Mouse (Mus musculus) right cerebral cortex, adult 2 months (tissue): Measurements from ENCODE around the gene Kbtbd2.

Experiments
- DNase-seq, 2 experiments: peaks; one replicate each; pipeline ENCODE4 v3.0.0; 2021 to 2022; ENCODE audit warnings: low spot score in 2 of 2

The Kbtbd2 gene

GRCm38 (mm10) chr6:56787668-56788067 lies 9.9 kb downstream of the Kbtbd2 start:
- DNase-seq = no peak

GRCm38 (mm10) chr6:56785068-56785467 lies 12.5 kb downstream of the Kbtbd2 start:
- no peak for DNase-seq

DNA sequence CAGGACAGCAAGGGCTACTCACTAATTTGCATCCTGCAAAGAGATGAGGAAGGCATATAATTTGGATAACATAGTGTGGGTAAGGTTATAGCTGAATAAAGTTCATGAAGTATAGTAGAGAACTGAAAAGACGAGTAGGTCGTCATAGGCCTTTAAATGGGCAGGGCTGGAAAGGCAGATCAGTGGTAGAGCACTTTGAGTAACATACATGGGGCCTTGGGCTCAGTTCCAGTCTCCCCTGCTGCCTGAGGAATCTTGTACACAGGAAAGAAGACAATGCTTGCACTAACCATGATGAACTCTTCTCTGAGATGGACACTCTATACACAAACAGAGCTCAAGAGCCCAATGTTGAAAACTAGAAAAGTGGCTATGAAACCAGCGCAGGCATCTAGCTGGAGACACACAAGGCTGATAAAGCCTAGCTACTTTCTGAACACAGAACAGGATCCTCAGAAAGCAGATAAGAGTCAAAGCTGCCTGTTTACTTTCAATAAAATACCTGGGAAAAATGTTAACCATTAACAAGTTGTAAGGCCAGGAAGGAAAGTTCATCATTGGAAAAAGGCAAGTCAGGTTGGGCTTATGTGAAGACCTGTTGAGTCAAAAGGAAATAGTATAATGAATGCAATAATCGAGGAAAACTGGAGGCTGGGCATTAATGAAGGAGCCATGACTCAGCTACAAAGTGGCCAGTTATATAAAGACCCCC lies 13.9 kb downstream of the Kbtbd2 start:
- no peak for DNase-seq

- no peak for DNase-seq
These were observed 18.0 kb downstream of the Kbtbd2 start for GRCm38 (mm10) chr6:56779636-56780035.

DNA sequence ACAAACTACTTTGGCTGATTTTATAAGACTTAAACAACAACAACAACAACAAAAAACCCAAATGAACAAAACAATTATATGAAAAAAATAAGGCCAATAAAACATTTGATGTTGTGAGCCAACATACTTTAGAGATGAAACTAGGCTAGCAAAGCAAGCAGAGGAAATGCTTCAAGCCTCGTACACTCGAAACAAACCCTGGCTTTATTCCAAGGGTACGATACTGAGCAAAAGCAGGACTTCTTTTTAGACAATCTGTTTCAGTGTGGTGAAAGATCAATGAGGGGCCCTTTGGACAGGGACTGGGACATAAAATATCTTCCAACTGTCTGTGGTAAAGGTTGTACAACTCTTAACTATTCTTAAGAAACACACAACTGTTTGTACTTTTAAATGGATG lies 21.8 kb downstream of the Kbtbd2 start:
- DNase-seq = no peak

DNA sequence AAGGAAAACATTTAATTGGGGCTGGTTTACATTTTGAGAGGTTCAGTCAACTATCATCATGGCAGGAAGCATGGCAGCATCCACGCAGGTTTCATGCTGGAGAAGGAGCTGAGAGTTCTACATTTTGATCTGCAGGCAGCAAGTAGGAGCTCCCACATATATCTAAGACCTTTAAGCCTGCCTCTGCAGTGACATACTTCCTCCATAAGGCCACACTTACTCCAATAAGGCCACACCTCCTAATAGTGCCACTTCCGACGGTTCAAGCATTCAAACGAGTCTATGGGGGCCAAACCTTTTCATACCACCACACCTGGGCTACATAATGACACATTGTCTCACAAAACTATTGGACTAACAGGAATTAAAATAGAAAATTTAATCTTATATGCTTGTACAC lies 31.9 kb downstream of the Kbtbd2 start:
- no peak for DNase-seq

- no peak for DNase-seq
These were observed 32.3 kb downstream of the Kbtbd2 start for GRCm38 (mm10) chr6:56765265-56765664.

DNA sequence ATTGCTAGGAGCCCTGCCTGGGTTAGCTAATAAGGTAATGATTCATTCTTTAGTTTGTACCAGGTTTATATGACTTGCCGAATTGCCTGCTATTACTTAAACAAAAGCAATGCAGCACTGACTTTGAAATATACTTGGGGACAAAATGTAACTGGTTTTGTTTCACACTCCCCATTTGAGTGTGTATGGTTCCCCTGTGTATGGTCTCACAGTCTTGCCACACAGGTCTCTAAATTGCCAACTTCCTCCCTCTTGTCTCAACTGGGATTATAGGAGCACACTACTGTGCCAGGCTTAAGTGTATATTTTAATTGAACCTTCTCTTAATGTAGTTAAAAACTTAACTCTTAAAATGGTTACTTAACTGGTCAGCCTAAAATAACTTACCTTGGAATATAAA lies 38.3 kb downstream of the Kbtbd2 start:
- no peak for DNase-seq

- no peak for DNase-seq
These were observed 41.5 kb downstream of the Kbtbd2 start for GRCm38 (mm10) chr6:56756117-56756516.

DNA sequence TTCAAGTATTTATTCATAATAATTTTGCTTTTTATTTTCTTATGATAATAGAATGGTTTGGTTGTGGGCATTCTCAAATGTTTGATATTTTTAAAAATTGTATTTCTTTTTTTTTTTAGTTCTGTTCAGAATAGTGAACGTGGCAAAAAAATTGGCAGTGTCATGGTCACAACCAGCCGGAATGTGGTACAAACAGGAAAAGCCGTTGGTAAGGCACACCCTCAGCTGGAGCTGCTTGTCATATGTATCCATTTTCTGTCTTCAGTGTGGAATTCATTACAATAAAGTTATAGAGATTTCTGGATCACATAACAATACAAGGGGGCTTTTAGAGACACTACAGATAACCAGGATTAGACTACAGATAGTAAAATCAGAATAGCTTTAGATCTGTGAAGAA lies 43.9 kb downstream of the Kbtbd2 start:
- DNase-seq = no peak

DNA sequence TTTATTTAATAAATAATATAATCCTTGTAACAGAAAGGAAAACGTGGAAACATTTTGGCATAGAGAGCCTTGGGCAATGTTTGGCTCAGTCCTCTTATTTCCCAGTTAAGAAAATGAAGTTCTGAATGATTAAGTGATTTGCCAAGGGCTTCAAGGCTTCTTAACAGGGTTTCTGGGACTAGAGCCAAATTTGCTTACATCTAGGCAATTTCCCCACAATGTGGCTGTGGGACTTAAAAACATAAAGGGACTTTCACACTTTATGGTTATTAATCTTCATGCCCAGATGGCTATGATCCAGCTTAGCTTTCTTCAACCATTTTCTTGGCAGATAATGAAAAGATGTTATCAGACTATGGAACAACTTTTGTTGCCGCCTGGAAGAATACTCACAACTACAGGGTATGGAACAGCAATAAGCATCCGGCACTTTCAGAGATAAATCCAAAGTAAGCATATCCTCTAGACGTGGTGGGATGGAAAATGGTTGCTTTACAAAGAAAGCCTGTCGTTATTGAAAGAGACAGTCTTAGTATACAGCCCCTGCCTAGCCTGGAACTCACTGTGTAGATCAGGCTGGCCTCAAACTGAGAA lies 51.6 kb downstream of the Kbtbd2 start:
- no peak for DNase-seq

GRCm38 (mm10) chr6:56732545-56732944 lies 65.1 kb downstream of the Kbtbd2 start:
- no peak for DNase-seq
